Mouse (Mus musculus) hindbrain, embryonic 16.5 days (tissue): Measurements from ENCODE around the gene Bub1b. TPM values are rescaled to one million over a fixed set of nuclear protein-coding genes. Genes with fewer than 3 reads are reported as not detected.
"Not testable (repeated sequence)": the region's sequence is repeated elsewhere in the genome, so short reads cannot be mapped to it uniquely, and the experiment has no call there.

ENCODE experiments used
- ATAC-seq: fragments of 200-750 bp; cut with Nextera tagmentation; 2 replicates; pipeline ENCODE4 v1.8.0; 2017; ENCODE audit warnings: moderate TSS enrichment, moderate library complexity
- H3K27ac ChIP-seq: fragments of 300-500 bp; sonication (generic); 2 replicates; pipeline ENCODE4 v1.5.1; 2014; ENCODE audit warnings: low read depth, mild to moderate bottlenecking, control low read depth, low read length, moderate library complexity
- H3K27me3 ChIP-seq: fragments of 300-500 bp; sonication (generic); replicated peaks from 2 replicates; pipeline ENCODE4 v1.6.1; 2014; ENCODE audit warnings: low read length; ENCODE audit not compliant: control insufficient read depth, insufficient read depth
- H3K36me3 ChIP-seq: fragments of 300-500 bp; sonication (generic); 2 replicates; pipeline ENCODE4 v1.6.1; 2014; ENCODE audit warnings: mild to moderate bottlenecking, low read length, moderate library complexity, mixed read lengths; ENCODE audit not compliant: control insufficient read depth, insufficient read depth
- H3K4me1 ChIP-seq: fragments of 300-500 bp; sonication (generic); 2 replicates; pipeline ENCODE4 v1.6.1; 2014; ENCODE audit warnings: low read depth, low read length; ENCODE audit not compliant: control insufficient read depth, insufficient read depth
- H3K4me2 ChIP-seq: fragments of 300-500 bp; sonication (generic); 2 replicates; pipeline ENCODE4 v1.6.1; 2014; ENCODE audit warnings: mild to moderate bottlenecking, low read length, control low read depth, moderate library complexity
- H3K4me3 ChIP-seq: fragments of 300-500 bp; sonication (generic); 2 replicates; pipeline ENCODE4 v1.5.1; 2014; ENCODE audit warnings: mild to moderate bottlenecking, low read length, control low read depth, moderate library complexity
- H3K9ac ChIP-seq: fragments of 300-500 bp; sonication (generic); 2 replicates; pipeline ENCODE4 v1.6.1; 2014; ENCODE audit warnings: low read depth, mild to moderate bottlenecking, control low read depth, low read length, moderate library complexity
- H3K9me3 ChIP-seq: fragments of 300-500 bp; sonication (generic); 2 replicates; pipeline ENCODE4 v1.6.1; 2014; ENCODE audit warnings: mild to moderate bottlenecking, low read length, moderate library complexity; ENCODE audit not compliant: control insufficient read depth
- whole genome bisulfite sequencing: fragments of 180-500 bp; shearing (Covaris S2); extraction: QIAGEN DNeasy Blood & Tissue Kit; methylation state at CpG from one replicate; pipeline ENCODE4 v1.1.7; 2014; 5-methylcytosine and 5-hydroxymethylcytosine counted together
- polyA plus RNA-seq: library from polyadenylated mRNA; unstranded; fragments of >200 nt; fragmentation: Nextera tagmentation; extraction: Ambion mirVana; gene quantifications from 2 replicates; pipeline ENCODE4 v1.2.1, GENCODE M21; 2015

Gene Bub1b
- polyA plus RNA-seq, 1 experiment from 2014 or later: 13.8 TPM

- Histone ChIP-seq H3K27ac (no peak overlapping the region), H3K9ac (no peak overlapping the region), H3K4me1 (no peaks in the 10 kb centered on the region), H3K9me3 (no peaks in the 10 kb centered on the region), H3K36me3 (no peaks in the 10 kb centered on the region), H3K27me3 (no peaks in the 10 kb centered on the region), H3K4me3 (no peak overlapping the region), H3K4me2 (no peak overlapping the region)
- no peak for ATAC-seq
- 96% methylated on average over 8 of the region's 8 CpGs for WGBS
Observed at GRCm38 (mm10) chr2:118638686-118639085, 40.7 kb downstream of the Bub1b start.

- no peak overlapping the region for H3K4me3 ChIP-seq
- H3K27ac ChIP-seq: no peak overlapping the region
- no peaks in the 10 kb centered on the region for H3K4me1 ChIP-seq
- H3K9ac ChIP-seq: no peak overlapping the region
- no peaks in the 10 kb centered on the region for H3K27me3 ChIP-seq
- no peak overlapping the region for H3K4me2 ChIP-seq
- ATAC-seq: no peak
- no peaks in the 10 kb centered on the region for H3K9me3 ChIP-seq
- H3K36me3 ChIP-seq: no peaks in the 10 kb centered on the region
- 57% methylated on average over 2 of the region's 2 CpGs for WGBS
Observed at GRCm38 (mm10) chr2:118641147-118641546, 43.1 kb downstream of the Bub1b start.

- H3K4me2 ChIP-seq: no peak overlapping the region
- H3K4me3 ChIP-seq: no peak overlapping the region
- no peaks in the 10 kb centered on the region for H3K9me3 ChIP-seq
- H3K27ac ChIP-seq: no peak overlapping the region
- WGBS: 78% methylated on average over 3 of the region's 3 CpGs
- no peaks in the 10 kb centered on the region for H3K4me1 ChIP-seq
- no peaks in the 10 kb centered on the region for H3K36me3 ChIP-seq
- ATAC-seq: no peak
- H3K9ac ChIP-seq: no peak overlapping the region
- no peaks in the 10 kb centered on the region for H3K27me3 ChIP-seq
Observed at GRCm38 (mm10) chr2:118642431-118642830, 44.4 kb downstream of the Bub1b start.

GRCm38 (mm10) chr2:118642942-118643341 lies 44.9 kb downstream of the Bub1b start:
- 77% methylated on average over 3 of the region's 3 CpGs for WGBS
- ATAC-seq: no peak
- Histone ChIP-seq H3K36me3 (no peaks in the 10 kb centered on the region), H3K9me3 (no peaks in the 10 kb centered on the region), H3K9ac (no peak overlapping the region), H3K27ac (no peak overlapping the region), H3K4me3 (no peak overlapping the region), H3K27me3 (no peaks in the 10 kb centered on the region), H3K4me1 (no peaks in the 10 kb centered on the region), H3K4me2 (no peak overlapping the region)

DNA sequence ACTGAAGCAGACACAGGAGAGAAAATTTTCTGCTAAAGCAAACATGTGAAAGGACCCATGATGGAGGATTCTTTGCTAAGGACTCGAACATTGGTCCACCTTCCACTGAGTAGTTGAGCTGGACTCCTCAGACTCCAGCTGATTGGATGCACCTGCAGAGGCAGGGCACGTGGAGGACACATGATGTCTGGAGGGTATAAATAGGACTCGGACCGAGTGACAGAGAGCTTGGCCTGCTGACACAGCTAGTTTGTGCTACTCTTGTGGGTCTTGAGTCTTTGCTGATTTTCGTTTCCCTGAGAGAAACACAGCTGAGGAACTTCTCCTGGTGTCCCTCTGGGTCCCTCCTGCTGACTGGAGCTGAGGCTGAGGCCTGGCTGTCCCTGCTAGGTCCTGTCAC lies 48.7 kb downstream of the Bub1b start:
- no peaks in the 10 kb centered on the region for H3K27me3 ChIP-seq
- H3K9ac ChIP-seq: no peak overlapping the region
- no peak overlapping the region for H3K27ac ChIP-seq
- WGBS: 93% methylated on average over 5 of the region's 5 CpGs
- no peak for ATAC-seq
- H3K4me3 ChIP-seq: no peak overlapping the region
- H3K4me2 ChIP-seq: no peak overlapping the region
- H3K36me3 ChIP-seq: no peaks in the 10 kb centered on the region
- no peaks in the 10 kb centered on the region for H3K4me1 ChIP-seq
- H3K9me3 ChIP-seq: no peaks in the 10 kb centered on the region

- not testable (repeated sequence) for ATAC-seq, H3K4me3 ChIP-seq, H3K9ac ChIP-seq, H3K36me3 ChIP-seq, H3K4me2 ChIP-seq, H3K27ac ChIP-seq, H3K9me3 ChIP-seq, H3K27me3 ChIP-seq, H3K4me1 ChIP-seq
- 51% methylated on average over 2 of the region's 2 CpGs for WGBS
Observed at GRCm38 (mm10) chr2:118650697-118651096, 52.7 kb downstream of the Bub1b start.

DNA sequence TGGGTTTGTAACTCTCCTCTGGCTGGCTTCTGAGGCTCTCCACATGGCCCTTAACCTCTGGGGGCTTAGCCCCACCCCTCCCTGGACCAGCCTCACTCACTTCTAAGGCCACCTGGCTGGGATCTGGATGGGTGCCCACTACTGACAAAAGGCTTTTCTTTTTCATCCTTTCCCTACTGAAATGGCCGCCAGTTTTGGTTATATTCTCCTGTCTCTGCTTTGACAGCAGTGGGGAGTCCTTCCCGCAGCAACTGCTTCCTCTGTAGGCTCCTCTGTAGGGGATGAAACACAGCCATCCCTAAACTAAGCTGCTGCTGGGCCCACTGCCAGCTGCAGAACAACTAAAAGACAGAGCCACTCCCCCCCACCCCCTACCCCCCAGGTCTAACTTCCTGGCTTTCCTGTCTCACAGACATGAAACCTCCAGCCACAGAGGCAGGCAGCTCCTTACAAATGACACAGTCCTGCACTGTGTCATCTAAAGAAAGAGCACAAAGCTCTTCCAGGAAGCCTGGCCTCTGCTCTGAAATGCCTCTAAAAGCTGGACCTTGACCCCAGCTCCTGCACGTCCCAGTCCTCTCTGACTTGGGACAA lies 58.8 kb downstream of the Bub1b start:
- H3K9ac ChIP-seq: no peak overlapping the region; the same call in 1 of the 2 replicates
- no peak overlapping the region for H3K27ac ChIP-seq

DNA sequence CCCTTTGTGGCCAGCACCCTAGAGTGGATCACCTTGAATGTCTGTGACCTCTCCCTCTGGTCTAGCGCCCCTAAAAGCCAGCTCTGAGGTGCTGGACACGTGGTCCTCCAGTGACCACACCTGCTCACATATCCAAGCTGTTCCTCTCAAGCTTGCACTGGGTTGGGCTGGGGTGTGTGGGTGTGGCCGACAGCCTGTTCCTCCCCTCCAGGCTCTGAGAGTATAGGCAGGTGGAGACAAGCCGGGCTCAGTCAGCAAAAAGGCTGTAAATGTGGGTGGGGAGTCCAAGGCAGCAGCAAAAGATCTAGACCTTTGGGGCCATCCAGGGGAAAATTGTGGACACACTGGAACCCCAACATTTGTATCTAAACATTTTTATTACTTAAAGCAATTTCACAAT lies 60.4 kb downstream of the Bub1b start:
- Histone ChIP-seq H3K4me3 (no peak overlapping the region), H3K27ac (no peak overlapping the region), H3K4me1 (peaks cover 16% of the 10 kb centered on the region), H3K27me3 (no peaks in the 10 kb centered on the region), H3K9me3 (no peaks in the 10 kb centered on the region), H3K36me3 (no peaks in the 10 kb centered on the region), H3K4me2 (no peak overlapping the region), H3K9ac (no peak overlapping the region)
- WGBS: 46% methylated on average over 4 of the region's 4 CpGs
- ATAC-seq: no peak

More for the DNA sequence above, 58.8 kb downstream of the Bub1b start:
- H3K4me3 ChIP-seq: no peak overlapping the region
- 24% methylated on average over 3 of the region's 3 CpGs for WGBS
- ATAC-seq: no peak
- no peak overlapping the region for H3K4me2 ChIP-seq
- no peaks in the 10 kb centered on the region for H3K9me3 ChIP-seq
- no peaks in the 10 kb centered on the region for H3K36me3 ChIP-seq
- no peaks in the 10 kb centered on the region for H3K27me3 ChIP-seq
- H3K4me1 ChIP-seq: peaks cover 10% of the 10 kb centered on the region

- H3K9me3 ChIP-seq: no peaks in the 10 kb centered on the region
- H3K4me3 ChIP-seq: no peak overlapping the region
- 77% methylated on average over 1 of the region's 1 CpGs for WGBS
- no peaks in the 10 kb centered on the region for H3K36me3 ChIP-seq
- H3K4me2 ChIP-seq: no peak overlapping the region
- H3K9ac ChIP-seq: no peak overlapping the region
- no peaks in the 10 kb centered on the region for H3K27me3 ChIP-seq
- H3K27ac ChIP-seq: no peak overlapping the region
- no peak for ATAC-seq
- peaks cover 16% of the 10 kb centered on the region for H3K4me1 ChIP-seq
Observed at GRCm38 (mm10) chr2:118659077-118659476, 61.1 kb downstream of the Bub1b start.
